Mouse (Mus musculus) mesoderm, embryonic 11.5 days (tissue): ENCODE measurements around the gene Gapdh.

ENCODE experiments used
- DNase-seq: peaks from one replicate; pipeline ENCODE4 v3.0.0-alpha.2; 2012; ENCODE audit warnings: low read depth, low spot score

Gapdh gene

DNA sequence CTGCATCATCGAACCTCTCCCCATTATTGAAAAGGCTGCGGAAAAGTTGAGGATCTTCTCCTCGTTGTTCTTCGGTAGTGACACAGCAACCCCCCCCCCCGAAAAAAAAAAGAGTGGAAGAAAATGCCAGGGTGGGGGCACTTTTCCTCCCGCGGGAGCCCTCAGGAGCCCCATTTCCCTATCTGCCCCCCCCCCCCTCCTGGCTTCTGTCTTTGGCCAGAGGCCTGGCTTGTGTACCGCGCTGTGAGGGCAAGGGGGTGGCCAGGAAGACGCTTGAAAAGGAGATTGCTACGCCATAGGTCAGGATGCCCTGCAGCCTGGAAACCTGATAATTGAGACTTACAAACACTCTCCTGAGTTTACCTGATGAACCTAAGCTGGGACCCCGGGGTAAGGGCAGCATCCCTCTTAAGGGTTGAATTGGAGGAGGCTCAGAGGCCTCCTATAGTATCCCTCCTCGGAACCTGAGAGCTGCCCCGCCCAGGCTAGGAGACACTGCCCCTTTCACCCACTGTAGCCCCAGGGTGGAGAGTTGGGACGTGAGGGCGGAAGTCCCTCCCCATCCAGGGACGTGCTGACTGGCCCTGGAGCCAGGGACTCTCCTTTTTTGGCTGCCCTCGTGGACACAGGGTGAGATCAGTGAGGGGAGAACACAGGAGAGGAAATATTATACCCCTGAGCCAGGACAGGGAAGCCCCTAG is at the start of gene Gapdh:
Gapdh (minus strand) TSS at position 417 of the 701 bp plus-strand sequence.
- peak; percentile 63 for DNase-seq

DNA sequence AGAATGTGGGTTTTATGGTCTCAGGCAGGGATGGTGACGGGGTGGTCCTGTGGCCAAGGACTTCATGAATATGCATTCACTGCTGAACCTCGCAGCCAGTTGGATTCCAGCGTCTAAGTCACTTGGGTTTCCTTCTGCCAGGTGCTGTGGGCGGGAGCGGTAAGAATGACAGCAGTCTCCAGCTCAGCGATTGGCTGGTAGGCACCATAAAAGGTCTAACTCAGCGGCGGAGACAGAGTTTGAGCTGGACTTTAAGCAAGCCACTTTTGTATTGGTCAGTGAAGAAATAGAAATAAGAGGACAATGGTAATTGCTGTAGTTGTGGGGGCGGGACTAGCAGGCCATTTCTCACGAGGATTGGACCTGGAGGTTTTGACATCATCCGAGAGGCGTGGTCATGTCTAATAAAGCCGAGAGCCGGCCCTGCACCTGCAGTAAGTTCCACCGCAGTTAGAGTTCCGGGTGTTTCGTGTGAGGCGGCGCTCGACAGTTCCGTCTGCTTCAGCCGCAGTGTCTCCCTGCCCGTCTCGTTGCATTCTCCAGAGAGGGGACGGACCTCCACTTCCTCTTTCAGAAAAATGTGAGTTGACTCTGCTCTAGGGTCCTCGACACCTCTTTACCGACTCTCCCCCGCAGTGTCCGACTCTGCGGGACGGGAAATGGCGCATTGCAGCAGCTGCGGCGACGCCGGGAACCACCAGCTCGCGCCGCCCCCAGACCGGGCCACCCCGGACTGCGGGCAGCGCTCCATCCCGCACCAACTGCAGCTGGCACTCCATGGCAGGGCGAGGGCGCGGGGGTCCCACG is 49.1 kb upstream of the Gapdh start, which contains the start of gene Vamp1:
Vamp1 (plus strand) TSS at position 404 of the 807 bp plus-strand sequence.
- peak; percentile 94 for DNase-seq

DNA sequence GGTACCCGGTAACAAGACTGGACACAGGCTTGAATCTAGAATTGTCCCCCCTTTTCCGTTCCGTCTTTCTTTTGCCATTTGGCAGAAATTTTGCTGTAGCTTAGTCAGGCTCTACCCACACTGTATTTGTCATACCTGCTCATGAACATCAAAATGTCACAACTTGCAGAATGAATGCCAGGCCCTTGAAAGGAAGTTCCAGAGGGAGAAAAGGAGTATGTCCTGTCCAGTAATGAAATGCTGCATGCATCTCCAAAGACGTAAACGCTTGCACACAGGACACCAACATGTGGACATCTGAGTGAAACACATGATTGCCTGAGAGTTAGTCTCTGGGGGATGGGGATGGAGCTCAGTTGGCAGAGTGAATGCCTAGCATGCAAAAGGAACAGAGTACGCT is 47.4 kb upstream of the Gapdh start:
- no peak for DNase-seq

DNA sequence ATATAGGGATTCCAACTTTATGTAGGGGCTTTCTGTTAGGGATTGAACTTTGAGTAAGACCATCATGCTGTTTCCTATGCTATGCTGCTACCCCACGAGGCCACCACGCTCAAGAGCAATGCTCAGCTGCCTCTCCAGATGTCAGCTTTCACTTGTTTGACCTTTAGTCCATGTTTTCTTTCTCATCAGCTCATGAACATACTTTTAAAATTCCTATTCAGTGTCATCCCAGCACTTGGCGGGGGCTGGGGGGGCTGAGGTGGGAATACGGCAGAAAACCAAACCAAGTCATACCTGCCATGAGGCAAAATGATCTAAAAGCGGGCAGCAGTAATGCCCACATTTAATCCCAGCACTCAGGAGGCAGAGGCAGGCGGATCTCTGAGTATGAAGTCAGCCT is 46.9 kb upstream of the Gapdh start:
- no peak for DNase-seq

DNA sequence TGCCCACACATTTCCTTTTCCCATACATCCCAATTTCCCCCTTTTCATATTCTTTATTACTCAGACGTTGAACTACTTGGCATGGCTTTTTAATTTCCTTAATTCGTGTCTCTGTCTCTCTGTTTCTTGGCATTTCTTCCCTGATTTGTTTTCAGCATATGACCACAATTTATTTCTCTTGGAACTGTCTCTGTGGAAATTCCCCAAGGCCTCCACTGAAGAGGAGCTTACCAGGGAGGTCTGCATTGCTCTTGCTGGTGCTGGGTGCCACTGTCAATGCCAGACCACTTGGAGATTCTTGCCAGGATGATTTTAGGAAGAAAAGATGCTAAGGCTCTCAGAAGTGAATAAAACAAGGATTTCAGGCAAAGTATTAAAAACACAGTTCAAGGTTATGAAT is 46.4 kb upstream of the Gapdh start:
- no peak for DNase-seq

DNA sequence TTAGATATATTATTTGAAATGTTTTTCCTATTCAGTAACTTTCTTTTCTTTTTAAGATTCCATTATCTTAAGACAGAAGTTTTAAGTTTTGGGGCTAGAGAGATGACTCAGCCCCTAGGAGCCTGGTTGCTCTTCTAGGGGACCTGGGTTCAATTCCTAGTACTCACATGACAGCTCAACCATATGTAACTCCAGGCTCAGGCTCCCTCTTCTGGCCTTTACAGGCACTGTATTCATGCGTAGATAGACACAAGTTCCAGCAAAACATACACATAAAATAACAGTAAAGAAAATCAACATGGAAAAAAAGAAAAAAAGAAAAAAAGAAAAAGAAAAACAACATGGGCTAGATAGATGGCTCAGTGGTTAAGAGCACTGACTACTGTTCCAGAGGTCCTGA is 44.2 kb upstream of the Gapdh start:
- DNase-seq = no peak

DNA sequence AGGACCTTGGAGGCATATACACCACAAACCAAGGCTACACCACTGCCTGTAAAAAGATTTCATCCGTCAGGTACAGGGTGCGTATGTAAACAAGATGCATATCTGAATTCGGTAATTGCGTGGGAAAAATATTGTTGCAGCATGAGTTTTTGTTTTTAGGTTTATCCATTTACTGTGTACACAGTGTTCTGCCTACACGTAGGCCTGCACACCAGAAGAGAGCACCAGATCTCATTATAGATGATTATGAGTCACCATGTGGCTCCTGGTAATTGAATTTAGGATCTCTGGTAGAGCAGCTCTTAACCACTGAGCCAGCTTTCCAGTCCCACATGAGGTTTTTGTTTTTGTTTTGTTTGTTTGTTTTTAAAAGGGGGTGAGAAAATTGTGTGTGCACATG is 30.9 kb upstream of the Gapdh start:
- no peak for DNase-seq

DNA sequence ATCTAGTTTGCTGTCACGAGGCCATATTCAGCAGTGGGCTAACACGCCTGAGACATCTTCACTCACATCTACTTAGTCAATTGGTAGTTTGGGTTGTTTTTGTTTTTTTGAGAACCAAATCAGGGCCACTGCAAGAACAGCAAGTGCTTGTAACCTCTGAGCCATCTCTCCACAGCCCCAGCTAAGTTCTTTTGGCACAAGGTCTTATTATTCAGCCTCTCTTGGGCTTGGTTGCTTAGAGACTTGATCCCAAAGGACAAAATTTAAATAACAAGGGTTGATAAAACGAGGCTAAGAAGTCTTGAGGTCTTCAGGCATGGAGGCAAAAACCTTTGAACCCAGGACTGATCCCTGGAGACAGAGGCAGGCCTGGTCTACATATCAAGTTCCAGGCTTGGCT is 30.0 kb upstream of the Gapdh start:
- DNase-seq = no peak

DNA sequence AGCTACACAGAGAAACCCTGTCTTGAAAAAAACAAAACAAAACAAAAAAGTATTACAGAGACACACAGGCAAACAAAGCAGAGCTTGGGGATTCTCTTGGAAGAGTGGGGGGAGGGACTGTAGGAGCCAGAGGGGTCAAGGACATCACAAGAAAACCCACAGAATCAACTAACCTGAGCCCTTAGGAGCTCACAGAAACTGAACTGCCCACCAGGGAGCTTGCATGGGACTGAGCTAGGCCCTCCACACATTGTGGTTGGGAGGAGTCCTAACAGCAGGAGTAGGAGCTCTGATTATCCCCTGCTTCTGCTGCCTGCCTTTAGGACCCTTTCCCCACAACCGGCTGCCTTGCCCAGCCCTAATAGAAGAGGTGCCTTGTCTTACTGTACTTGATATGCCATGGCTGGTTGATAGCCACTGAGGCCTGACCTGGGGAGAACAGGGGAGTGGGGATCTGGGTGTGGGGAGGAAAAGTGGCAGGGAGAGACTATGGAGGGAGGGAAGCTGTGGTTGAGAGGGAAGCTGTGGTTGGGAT is 29.3 kb upstream of the Gapdh start:
- no peak for DNase-seq

DNA sequence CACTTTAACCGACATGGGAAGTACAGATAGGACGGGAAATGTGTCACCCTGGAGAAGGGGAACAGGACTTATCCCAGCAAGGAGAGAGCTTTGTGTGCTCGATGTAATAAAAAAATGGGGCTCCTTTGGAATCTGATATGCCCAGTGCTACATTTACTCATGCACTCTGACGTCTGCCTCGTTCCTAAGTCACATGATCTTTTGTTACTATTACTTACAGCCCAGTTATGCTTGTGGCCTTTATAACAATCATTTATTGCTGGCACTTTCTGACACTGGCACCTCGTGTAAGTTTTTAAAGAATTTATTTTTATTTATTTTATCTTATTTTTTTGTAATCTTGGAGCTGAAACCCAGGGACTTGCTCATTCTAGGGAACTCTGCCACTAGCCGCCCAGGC is 27.1 kb upstream of the Gapdh start:
- no peak for DNase-seq

DNA sequence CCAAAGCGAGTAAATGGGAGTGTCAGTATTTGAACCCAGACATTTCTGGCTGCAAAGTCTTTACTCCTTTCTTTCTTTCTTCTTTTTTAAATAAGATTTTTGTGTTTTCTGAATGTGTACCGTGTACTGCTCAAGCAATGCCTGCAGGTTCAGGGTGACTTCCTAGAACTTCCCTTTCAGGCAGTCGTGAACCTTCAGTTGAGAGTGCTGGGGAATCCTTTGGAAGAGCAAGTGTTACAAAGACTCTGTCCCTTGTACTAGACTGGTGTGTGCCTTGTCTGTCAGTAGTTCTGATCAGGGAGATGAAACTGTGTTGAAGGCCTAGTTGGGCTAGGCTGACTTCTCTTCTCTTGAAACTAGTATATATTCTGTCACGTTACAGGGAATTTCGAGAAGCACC is 26.6 kb upstream of the Gapdh start:
- no peak for DNase-seq

DNA sequence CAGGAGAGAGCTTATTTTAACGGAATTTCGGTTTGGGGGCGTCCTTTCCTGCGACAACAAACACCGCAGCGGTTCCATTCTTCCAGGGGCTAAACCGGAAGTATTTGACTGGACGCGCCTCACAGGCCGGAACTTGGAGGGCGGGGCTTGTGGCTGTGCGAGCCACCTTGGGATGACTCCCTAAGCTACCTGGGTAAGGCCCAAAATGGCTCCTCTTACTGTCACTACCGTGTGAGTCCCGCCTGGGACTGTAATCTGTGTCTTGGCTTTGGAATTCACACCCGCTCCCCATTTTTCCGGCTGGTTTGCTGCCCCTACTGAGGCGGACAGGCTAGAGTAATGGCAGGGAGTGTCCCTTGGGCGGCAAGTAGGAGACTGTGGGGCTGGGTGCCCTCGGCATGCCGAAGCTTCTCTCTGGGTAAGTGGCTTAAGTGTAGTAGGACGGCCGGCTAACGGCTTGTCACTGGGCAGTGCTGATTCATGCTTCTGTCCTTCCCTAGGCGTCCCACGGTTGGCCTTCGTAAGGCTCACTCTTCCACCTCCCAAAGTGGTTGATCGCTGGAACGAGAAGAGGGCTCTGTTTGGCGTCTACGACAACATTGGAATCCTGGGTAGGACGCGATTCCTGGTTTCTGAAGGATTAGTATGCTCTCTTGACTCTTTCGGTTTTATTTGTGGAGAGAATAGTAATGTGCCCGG is 25.9 kb upstream of the Gapdh start:
- DNase-seq = peak; percentile 90

DNA sequence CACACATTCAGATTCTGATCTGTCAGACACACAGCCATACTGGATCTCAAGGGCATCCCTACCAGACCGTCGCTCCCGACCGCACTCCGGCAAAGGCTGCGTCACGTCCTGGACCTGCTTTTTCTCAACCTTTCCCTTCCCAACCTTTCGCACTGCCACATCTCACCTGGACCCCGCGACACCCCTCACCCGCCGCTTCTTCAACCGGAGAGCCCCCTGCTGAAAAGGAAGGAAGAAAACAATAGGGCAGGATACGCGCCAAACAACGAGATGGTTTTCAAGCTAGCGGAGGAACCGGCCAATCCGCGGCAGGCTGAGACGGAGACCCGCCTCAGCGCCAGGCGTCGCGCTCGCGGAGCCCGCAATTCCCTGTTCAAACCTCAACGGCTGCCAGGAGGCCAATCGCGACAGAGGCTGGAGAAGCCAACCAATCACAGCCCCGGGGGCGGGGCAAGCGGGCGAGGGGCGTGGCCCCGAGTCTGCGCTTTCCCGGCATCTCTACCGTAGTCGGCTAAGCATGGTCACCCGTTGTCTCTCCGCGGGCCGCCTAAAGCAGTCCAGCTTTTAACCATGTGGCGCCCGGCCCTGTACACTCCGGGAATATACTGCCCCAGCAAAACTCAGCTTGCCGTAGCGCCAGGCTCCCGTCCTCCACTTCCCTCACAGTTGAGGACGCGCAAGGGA is 25.2 kb upstream of the Gapdh start, which contains the start of the genes Ncapd2 and Mrpl51:
Ncapd2 (minus strand) TSS at position 370 of the 684 bp plus-strand sequence.
Mrpl51 (plus strand) TSS at position 470 of the 684 bp plus-strand sequence.
- DNase-seq = peak; percentile 98

DNA sequence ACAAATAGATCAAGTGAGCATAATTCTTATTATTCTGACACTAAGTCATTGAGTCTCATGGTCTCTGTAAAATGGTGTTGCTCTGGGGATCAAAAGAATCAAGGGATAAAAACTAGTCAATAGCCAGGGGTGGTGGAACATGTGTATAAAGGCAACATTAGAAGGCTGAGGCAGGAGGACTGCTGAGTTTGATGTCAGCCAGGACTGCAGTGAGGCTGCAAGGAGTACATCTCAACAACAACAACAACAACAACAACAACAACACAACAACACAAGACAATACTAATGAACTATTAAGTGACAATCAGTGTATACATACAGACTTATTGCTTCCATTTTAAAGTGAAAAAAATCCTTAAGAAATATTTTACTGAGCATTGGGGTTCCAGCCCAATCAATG is 24.5 kb upstream of the Gapdh start:
- no peak for DNase-seq

DNA sequence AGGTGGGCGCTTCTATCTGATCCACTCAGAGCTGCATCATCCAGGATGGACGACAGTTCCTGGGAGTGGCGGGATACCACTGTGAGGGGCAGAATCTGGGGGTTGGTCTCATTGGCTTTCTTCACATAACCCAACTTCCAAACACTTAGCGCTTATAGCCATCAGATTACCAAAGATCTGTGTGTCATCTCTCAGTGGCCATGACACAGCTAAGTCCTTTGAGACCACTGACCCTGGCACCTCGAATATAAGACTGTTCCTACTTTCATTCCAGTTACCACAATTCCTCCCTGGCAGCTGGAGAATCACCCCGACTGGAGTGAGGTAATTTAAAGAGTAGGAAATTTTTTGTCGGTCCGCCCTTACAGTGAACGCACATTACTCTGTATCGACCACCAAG is 19.9 kb upstream of the Gapdh start:
- no peak for DNase-seq

DNA sequence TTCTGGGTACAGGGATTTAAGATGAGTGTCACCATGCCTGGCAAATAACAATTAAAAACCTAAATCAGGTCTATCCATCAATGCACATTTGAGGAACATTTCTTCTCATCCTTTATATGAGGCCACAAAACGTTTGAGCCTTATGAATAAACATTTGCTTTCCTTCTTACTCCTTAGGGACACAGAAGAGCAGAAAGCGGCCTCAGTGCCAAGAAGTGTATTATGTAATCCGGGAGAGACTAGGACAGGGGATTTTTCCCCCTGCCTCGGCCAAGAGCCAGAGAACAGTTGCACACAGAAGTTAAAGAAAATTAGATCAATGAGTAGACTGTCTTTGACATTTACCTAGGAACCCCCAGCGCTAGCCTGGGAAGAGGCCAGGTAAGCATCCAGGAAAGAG is 15.9 kb upstream of the Gapdh start:
- DNase-seq = no peak

DNA sequence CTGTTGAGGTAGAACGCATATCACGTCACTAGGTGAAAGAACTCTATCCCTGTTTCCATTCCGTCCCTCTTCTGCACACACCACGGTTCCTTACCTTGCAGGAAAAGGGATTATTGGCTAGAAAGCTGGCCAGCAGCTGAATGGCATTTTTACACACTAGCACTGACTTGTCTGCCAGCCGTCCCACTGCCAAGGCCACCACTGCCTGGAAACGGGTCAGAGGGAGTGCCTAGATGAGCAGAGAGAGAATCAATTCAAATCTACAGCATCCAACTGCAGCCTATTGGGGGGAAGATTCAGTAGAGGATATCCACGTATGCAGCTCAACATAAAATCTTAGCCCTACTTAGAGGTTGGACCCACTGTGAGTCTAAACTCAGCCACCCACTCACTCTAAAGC is 13.3 kb upstream of the Gapdh start:
- DNase-seq = no peak

DNA sequence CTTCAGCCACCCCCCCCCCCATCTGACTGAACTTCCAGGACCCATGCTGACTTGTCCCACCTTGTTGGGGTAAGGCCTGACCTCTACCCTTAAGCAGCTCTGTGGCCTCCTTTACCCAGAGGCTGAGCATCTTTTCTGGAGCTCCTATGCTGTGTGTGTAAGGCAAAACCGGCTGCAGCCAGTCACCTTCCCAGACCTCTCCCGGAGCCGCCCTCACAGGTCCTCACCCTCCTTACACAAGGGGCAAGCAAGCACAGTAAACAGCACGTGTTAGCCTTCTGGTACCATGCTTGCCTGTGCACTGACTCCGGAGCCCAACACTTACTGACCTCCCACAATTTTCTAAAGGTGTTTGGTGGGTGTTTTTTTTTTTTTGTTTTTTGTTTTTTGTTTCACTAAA is 9.2 kb upstream of the Gapdh start:
- no peak for DNase-seq

DNA sequence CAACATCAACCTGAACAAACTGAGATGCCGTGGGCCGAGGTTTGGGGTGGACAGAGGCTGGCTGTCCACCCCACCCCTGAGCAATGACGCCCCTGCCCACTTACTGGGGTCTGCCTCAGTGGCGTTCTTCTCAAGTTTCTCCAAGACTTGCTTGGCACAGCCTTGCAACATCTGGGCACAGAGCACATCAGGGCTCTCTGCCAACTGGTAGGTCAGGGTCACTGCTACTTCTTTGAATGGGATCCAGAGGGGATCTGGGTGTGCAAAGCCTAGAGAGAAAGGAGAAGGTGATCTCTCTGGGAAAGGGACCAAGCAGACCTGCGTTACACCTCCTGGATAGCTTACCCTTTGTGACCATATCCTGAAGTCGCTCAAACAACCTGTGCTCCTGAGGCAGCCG is 7.0 kb upstream of the Gapdh start:
- no peak for DNase-seq

DNA sequence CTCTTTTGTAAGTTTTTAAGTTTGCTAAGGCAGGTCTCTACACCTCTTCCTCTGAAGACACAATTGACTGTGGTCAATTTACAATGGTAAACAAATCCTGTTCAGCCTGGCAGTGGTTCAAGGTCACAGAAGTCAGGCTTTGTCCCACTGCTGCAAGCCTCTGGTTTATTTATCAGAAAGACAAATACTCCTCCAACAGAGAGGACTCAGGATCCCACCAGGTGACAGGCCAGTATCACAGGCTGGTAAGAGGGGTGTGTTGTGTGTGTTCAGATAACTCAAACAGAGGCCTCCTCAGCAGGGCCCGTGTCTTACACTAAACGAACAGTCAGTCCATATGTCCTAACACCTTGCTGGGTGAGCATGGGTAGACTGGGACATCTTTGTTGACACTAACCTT is 6.2 kb upstream of the Gapdh start:
- DNase-seq = no peak

DNA sequence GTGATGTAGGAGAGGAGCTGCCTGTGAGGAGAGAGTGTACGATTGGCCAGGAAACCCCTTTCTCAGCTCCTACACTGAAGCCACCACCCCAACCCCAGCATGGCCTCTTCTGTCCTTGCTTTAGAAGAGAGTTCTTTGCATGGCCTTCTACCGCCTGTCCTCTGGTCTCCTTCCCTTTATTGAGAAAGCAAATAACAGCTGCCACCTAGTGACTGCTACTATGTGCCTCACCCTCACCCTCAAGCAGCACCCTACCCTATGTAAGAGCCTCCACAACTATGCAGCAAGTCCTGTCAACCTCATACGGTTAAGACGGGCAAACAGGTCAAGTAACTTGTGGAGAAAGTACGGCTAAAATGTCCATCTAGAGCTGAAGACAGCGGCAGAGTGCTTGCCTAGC is 3.9 kb upstream of the Gapdh start:
- no peak for DNase-seq

DNA sequence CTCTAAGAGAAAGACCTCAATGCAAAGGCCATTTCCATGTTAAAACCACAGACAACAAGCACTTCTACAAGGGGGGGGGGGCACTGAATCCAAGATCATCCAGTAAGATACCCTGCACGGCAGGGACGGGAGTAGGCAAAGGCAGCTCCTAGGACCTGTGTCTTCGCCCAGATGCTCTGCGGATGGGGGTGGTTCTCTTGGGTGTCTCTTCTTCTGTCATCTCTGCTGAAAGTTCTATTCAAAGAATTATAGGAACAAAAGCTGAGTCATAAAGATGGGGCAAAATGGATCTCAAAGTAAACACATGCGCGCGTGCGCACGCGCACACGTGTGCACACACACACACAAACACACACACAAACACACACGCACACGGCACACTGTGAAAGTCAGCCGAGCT is 1.8 kb upstream of the Gapdh start:
- no peak for DNase-seq
